Mouse (Mus musculus): ENCODE data around the gene 2700081O15Rik. TPM values are rescaled to one million over a fixed set of nuclear protein-coding genes. Genes with fewer than 3 reads are reported as not detected.

Gene 2700081O15Rik
- polyA plus RNA-seq, 1 experiment from 2014 or later, result 11.4 TPM

- H3K4me1 ChIP-seq (ENCODE audit: control insufficient read depth, insufficient read depth, low read length), result peaks cover 10% of the 10 kb centered on the region
- no peaks in the 10 kb centered on the region for H3K9me3 ChIP-seq (replicated peaks; ENCODE audit: control insufficient read depth, low read length)
- H3K36me3 ChIP-seq (replicated peaks; ENCODE audit: control insufficient read depth, insufficient read depth, low read depth, low read length), result peaks cover 1% of the 10 kb centered on the region
- peak overlapping the region; percentile 90 for H3K4me2 ChIP-seq (ENCODE audit: low read depth, low read length)
- H3K4me3 ChIP-seq (ENCODE audit: low read depth, low read length), result peak overlapping the region; percentile 68
- H3K9ac ChIP-seq (replicated peaks; ENCODE audit: low read length), result peak overlapping the region; percentile 100
- peak overlapping the region; percentile 96 for H3K27ac ChIP-seq (replicated peaks; ENCODE audit: low read depth, low read length)
- 23% methylated on average over 22 of the region's 22 CpGs for WGBS
- H3K27me3 ChIP-seq (ENCODE audit: control insufficient read depth, insufficient read depth, low read length), result no peaks in the 10 kb centered on the region
- ATAC-seq (replicated peaks; ENCODE audit: insufficient number of reproducible peaks, low FRiP score, low TSS enrichment, low read depth) (no peak; the same call in 1 of the 2 replicates), DNase-seq (ENCODE audit: low spot score) (no peak)
These were observed 1.2 kb upstream of the 2700081O15Rik start for GRCm38 (mm10) chr19:7415916-7416833.

DNA sequence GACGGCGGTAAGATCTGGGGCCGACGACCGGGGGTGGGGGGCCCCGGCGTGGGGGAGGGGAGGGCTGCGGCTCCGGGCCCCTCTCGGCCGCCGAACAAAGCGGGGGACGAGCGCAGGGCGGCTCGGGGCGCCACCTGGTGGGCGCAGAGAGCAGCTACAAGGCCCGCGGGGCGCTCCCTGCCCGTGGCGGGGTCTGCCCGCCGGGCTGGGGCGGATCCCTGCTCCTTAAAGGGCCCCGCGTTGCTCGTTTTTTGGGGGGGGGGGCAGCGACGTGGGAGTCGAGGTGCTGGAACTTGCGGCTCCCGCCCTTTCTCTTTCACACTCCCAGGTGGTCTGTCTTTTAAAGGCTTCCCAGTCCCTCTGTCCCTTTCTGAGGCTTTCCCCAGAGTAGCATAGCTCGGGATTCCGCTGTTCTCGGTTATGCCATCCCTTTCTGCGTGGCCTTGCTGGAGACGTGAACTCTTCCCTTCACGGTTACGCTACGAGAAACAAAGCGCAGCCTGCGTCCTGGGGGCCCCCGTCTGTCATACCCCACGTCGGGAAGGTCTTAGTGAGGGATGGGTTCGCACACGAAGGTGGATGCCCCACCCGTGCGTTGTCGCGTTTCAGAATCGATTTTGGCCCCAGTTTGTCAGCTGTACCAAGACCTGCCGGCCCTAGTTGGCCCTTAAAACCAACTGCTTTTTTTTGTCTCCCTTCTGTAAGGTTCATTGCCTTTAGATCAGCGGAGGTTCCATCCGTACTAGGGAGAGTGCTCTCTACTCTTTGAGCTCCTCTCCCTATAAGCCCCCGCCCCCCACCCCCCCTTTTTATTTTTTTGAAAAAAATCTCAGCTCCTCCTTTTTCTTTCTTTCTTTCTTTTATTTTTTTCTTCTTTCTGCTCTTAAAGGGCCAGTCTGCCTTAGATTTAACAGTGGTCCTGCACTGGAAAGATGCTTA, 755 bp downstream of the 2700081O15Rik start:
- H3K9me3 ChIP-seq (replicated peaks; ENCODE audit: control insufficient read depth, low read length), result no peaks in the 10 kb centered on the region
- no peaks in the 10 kb centered on the region for H3K27me3 ChIP-seq (ENCODE audit: control insufficient read depth, insufficient read depth, low read length)
- DNase-seq (ENCODE audit: low spot score) (peak; percentile 90), ATAC-seq (replicated peaks; ENCODE audit: insufficient number of reproducible peaks, low FRiP score, low TSS enrichment, low read depth) (peak; percentile 17; the same call in 1 of the 2 replicates)
- H3K4me2 ChIP-seq (ENCODE audit: low read depth, low read length), result peak overlapping the region; percentile 90
- H3K9ac ChIP-seq (replicated peaks; ENCODE audit: low read length), result peak overlapping the region; percentile 100
- under 1% methylated on average over 51 of the region's 59 CpGs for WGBS
- peaks cover 29% of the 10 kb centered on the region for H3K4me1 ChIP-seq (ENCODE audit: control insufficient read depth, insufficient read depth, low read length)
- H3K4me3 ChIP-seq (ENCODE audit: low read depth, low read length), result peak overlapping the region; percentile 68
- peak overlapping the region; percentile 96 for H3K27ac ChIP-seq (replicated peaks; ENCODE audit: low read depth, low read length)
- H3K36me3 ChIP-seq (replicated peaks; ENCODE audit: control insufficient read depth, insufficient read depth, low read depth, low read length), result peaks cover 6% of the 10 kb centered on the region

DNA sequence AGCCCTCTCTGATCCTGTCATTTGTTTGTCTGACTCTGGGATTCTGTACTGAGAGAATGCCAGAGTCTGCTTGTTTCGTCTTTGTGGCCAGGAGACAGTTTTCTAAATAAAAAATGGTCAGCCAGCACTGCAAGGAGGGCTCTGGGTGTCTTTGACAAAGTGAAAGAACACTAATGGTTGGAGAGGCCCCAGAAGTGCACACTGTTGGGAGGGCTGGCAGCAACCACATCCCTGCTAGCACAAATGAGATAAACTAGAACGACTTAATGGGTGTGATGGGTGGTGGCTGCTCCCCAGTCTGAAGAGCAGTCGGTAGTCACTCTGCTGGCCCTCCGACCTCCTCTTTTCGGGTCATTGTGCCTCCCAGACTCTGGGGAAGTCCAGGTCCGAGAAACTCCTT, 1.7 kb downstream of the 2700081O15Rik start:
- Histone ChIP-seq H3K27ac (replicated peaks; ENCODE audit: low read depth, low read length) (no peak overlapping the region), H3K4me3 (ENCODE audit: low read depth, low read length) (peak overlapping the region; percentile 68), H3K9ac (replicated peaks; ENCODE audit: low read length) (peak overlapping the region; percentile 100), H3K4me1 (ENCODE audit: control insufficient read depth, insufficient read depth, low read length) (peaks cover 32% of the 10 kb centered on the region), H3K27me3 (ENCODE audit: control insufficient read depth, insufficient read depth, low read length) (no peaks in the 10 kb centered on the region), H3K9me3 (replicated peaks; ENCODE audit: control insufficient read depth, low read length) (no peaks in the 10 kb centered on the region), H3K4me2 (ENCODE audit: low read depth, low read length) (peak overlapping the region; percentile 90), H3K36me3 (replicated peaks; ENCODE audit: control insufficient read depth, insufficient read depth, low read depth, low read length) (peaks cover 10% of the 10 kb centered on the region)
- DNase-seq (ENCODE audit: low spot score), result no peak
- no peak for ATAC-seq (replicated peaks; ENCODE audit: insufficient number of reproducible peaks, low FRiP score, low TSS enrichment, low read depth)
- WGBS, result 37% methylated on average over 6 of the region's 6 CpGs

GRCm38 (mm10) chr19:7420108-7420507, 2.7 kb downstream of the 2700081O15Rik start:
- WGBS, result 61% methylated on average over 12 of the region's 12 CpGs
- no peaks in the 10 kb centered on the region for H3K27me3 ChIP-seq (ENCODE audit: control insufficient read depth, insufficient read depth, low read length)
- peaks cover 13% of the 10 kb centered on the region for H3K36me3 ChIP-seq (replicated peaks; ENCODE audit: control insufficient read depth, insufficient read depth, low read depth, low read length)
- H3K27ac ChIP-seq (replicated peaks; ENCODE audit: low read depth, low read length), result no peak overlapping the region; the same call in 1 of the 2 replicates
- peak overlapping the region; percentile 100 for H3K9ac ChIP-seq (replicated peaks; ENCODE audit: low read length)
- no peak for DNase-seq (ENCODE audit: low spot score)
- no peak for ATAC-seq (replicated peaks; ENCODE audit: insufficient number of reproducible peaks, low FRiP score, low TSS enrichment, low read depth)
- no peaks in the 10 kb centered on the region for H3K9me3 ChIP-seq (replicated peaks; ENCODE audit: control insufficient read depth, low read length)
- peak overlapping the region; percentile 90 for H3K4me2 ChIP-seq (ENCODE audit: low read depth, low read length)
- 0 out of 2 replicates have a peak overlapping the region, but pooled peaks have one; percentile 68 for H3K4me3 ChIP-seq (ENCODE audit: low read depth, low read length)
- peaks cover 32% of the 10 kb centered on the region for H3K4me1 ChIP-seq (ENCODE audit: control insufficient read depth, insufficient read depth, low read length)

DNA sequence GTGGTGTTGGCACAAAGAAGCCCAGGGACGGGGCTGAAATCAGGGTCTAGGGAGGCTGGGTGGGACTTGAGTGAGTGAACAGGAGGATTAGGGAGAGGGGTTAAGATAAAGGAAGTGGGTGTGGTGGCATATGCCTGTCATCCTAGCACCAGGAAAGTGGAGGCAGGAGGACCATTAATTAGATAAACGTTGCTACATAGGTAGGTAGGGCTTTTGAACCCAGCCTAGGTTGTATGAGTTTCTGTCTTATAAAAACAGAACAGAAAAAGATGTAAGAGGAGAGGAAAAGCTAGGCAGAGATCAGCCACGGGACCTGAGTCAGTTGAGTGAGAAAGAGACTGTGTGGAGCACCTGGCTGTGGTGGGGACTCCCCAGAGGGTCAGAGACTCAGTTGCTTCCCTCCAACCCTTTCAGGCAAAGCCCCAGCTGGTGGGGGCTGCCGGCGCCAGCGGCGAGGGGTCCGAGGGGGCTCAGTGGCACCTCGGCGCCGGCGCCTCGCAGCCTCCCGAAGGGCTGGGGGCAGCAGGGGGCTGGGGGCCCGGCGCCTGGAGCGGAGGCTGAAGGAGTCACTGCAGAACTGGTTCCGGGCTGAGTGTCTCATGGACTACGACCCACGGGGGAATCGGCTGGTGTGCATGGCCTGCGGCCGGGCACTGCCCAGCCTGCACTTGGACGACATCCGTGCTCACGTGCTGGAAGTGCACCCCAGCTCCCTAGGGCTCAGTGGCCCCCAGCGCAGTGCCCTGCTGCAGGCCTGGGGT, 3.6 kb downstream of the 2700081O15Rik start:
- no peaks in the 10 kb centered on the region for H3K27me3 ChIP-seq (ENCODE audit: control insufficient read depth, insufficient read depth, low read length)
- peaks cover 32% of the 10 kb centered on the region for H3K4me1 ChIP-seq (ENCODE audit: control insufficient read depth, insufficient read depth, low read length)
- peak overlapping the region; percentile 28 for H3K9ac ChIP-seq (replicated peaks; ENCODE audit: low read length)
- H3K4me2 ChIP-seq (ENCODE audit: low read depth, low read length), result peak overlapping the region; percentile 42
- 0 out of 2 replicates have a peak overlapping the region, but pooled peaks have one; percentile 1 for H3K4me3 ChIP-seq (ENCODE audit: low read depth, low read length)
- H3K27ac ChIP-seq (replicated peaks; ENCODE audit: low read depth, low read length), result 0 out of 2 replicates have a peak overlapping the region, but pooled peaks have one; percentile 8
- WGBS, result 42% methylated on average over 20 of the region's 27 CpGs
- peaks cover 13% of the 10 kb centered on the region for H3K36me3 ChIP-seq (replicated peaks; ENCODE audit: control insufficient read depth, insufficient read depth, low read depth, low read length)
- no peak for DNase-seq (ENCODE audit: low spot score)
- no peak for ATAC-seq (replicated peaks; ENCODE audit: insufficient number of reproducible peaks, low FRiP score, low TSS enrichment, low read depth)
- H3K9me3 ChIP-seq (replicated peaks; ENCODE audit: control insufficient read depth, low read length), result no peaks in the 10 kb centered on the region

DNA sequence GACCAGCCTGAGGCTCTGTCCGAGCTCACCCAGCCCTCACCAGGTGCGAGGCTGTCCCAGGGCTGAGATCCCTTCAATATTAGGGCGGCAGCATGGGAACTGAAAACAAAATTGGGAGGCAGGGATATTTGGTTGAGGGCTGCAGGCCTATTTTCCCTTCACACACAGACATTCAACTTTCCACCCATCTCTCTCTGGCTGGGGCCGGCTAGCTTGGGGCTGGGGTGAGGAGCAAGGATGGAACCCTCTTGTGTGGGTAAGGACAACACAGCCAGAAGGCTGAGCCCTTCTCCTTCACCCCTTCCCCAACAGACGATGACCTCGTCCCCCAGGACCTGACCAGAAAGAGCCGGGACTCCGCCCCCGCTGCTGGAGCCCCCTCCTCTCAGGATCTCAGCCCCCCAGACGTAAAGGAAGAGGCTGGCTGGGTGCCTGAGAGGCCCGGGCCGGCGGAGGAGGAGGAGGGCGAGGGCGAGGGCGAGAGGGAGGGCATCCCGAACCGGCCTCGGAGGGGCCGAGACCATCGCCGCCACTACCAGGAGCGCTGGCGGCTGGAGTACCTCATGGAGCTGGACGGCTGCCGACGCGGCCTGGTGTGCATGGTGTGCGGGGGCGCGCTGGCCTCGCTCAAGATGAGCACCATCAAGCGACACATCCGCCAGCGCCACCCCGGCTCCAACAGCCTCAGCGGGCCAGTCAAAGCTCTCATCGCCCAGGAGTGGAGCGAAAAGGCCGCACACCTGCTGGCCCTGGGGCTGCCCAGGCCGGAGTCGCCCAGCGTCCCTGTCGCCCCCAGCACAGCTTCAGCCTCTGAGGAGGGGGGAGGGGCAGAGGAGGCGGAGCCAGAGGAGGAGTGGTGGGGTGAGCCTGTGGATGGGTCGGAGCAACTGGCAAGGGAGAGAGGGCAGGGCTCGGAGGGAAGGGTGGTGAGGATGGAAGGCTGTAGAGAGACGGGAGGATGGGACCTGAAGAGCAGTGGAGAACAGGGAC, 4.5 kb downstream of the 2700081O15Rik start:
- peak; percentile 68 for DNase-seq (ENCODE audit: low spot score)
- H3K4me2 ChIP-seq (ENCODE audit: low read depth, low read length), result peak overlapping the region; percentile 42
- peaks cover 32% of the 10 kb centered on the region for H3K4me1 ChIP-seq (ENCODE audit: control insufficient read depth, insufficient read depth, low read length)
- 10% methylated on average over 44 of the region's 48 CpGs for WGBS
- H3K27ac ChIP-seq (replicated peaks; ENCODE audit: low read depth, low read length), result peak overlapping the region; percentile 52; the same call in 1 of the 2 replicates
- H3K9ac ChIP-seq (replicated peaks; ENCODE audit: low read length), result peak overlapping the region; percentile 48
- H3K27me3 ChIP-seq (ENCODE audit: control insufficient read depth, insufficient read depth, low read length), result no peaks in the 10 kb centered on the region
- H3K9me3 ChIP-seq (replicated peaks; ENCODE audit: control insufficient read depth, low read length), result no peaks in the 10 kb centered on the region
- H3K36me3 ChIP-seq (replicated peaks; ENCODE audit: control insufficient read depth, insufficient read depth, low read depth, low read length), result peaks cover 13% of the 10 kb centered on the region
- ATAC-seq (replicated peaks; ENCODE audit: insufficient number of reproducible peaks, low FRiP score, low TSS enrichment, low read depth), result peak; percentile 35
- peak overlapping the region; percentile 17; the same call in 1 of the 2 replicates for H3K4me3 ChIP-seq (ENCODE audit: low read depth, low read length)

All from embryonic facial prominence, embryonic 11.5 days (tissue).